Mouse (Mus musculus) adrenal gland, postnatal 25 days (tissue): Measurements from ENCODE around the gene Gfpt2. TPM values are rescaled to one million over a fixed set of nuclear protein-coding genes. Genes with fewer than 3 reads are reported as not detected.
A peak's percentile ranks its signal among the peaks of the same experiment; 100 is the strongest.

Experiments
- DNase-seq: peaks from one replicate; pipeline ENCODE4 v3.0.0; 2021; ENCODE audit warnings: mixed read lengths
- total RNA-seq: library from RNA; stranded (reverse); gene quantifications from 2 replicates; pipeline ENCODE4 v1.2.3, GENCODE M21; 2021

Gene Gfpt2
- total RNA-seq, 1 experiment from 2014 or later: 2.8 TPM

DNA sequence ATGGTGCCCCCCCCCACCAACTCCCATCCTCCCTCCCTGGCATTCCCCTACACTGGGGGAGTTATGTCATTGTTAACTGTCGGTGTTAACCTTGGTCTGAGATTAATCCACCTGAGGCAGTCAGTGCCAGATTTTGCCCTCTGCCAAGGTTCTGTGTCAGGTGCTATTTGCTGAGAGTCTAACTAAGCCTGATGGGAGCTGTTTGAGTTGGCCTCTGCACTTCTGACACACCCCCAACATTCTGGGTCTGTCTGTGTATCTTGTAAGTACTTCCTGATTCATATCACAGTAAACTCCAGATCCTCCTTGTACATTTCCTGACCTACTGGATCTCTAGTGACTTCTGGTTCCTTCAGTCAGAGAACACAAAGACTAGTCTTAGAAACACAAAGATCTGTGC, 46.7 kb downstream of the Gfpt2 start:
- no peak for DNase-seq

DNA sequence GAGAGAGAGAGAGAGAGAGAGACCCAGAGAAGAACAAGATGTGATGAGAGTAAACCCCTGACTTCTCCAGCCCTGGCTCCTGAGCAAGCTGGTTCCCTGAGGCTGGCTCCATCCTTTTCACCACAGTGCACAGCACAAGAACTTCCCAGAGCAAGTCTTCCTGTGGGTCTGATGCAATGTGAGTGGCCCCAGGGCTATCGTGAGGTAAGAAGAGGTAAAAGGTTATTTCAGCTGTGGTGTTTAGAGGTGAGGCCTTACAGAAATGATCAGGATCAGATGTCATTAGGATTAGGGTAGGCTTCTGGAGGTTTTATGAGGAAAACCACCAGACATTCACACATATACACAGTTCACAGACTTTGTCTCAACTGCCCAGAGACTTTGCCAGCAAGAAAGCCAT, 47.9 kb downstream of the Gfpt2 start:
- DNase-seq: no peak

DNA sequence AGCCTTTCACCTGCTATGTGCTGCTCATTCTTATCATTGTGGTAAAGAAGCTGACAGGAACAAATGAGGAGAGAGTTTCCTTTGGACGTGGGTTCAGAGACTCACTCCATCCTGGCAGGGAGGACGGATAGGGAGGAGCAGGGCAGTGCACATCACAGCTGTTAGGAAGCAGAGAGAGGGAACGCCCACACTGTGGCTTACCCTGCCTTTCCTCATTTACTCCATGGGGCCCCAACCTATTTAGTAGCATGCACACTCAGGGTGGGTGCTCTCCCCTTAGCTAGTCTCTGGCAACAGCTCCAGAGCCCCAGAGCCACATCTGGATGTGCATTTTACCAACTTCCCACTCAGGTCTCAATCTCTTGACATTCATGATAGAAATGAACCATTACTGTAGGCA, 48.7 kb downstream of the Gfpt2 start:
- DNase-seq: no peak

DNA sequence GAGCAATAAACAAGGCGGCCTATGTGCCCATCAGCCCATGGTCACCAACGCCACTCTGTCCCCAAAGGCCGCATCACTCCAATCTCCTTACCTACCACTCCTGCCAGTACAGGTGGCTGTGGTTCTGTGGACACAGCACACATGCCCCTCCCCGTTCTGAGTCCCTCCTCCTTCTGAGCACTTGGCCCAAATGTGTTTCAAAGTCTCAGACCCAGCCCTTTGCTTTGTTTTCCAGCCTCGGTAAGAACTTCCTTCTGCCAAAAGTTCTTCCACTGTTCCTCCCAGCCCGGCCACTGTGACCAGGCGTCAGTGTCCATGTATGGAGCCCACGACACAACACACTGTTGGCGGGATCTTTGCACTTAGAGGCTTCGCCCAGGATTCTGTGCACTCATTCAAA, 50.3 kb downstream of the Gfpt2 start:
- no peak for DNase-seq

DNA sequence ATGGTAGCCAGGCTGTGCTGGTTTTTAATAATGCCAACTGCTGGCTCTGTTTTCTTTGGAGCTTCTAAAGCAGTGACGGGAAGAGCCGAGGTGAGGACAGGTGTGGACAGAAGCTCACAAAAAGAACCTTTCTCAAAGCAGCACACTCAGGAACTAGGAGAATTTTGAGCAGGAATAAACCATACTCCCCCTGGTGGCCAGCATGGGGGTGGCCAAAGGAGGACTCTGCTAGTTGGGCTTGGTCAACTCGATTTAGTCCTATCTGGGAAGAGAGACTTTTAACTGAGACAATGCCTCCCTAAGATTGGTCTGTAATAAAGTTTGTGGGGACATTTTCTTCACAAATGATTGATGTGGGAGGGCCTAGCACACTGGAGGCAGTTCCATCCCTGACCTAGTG, 51.0 kb downstream of the Gfpt2 start:
- DNase-seq: peak; percentile 65

DNA sequence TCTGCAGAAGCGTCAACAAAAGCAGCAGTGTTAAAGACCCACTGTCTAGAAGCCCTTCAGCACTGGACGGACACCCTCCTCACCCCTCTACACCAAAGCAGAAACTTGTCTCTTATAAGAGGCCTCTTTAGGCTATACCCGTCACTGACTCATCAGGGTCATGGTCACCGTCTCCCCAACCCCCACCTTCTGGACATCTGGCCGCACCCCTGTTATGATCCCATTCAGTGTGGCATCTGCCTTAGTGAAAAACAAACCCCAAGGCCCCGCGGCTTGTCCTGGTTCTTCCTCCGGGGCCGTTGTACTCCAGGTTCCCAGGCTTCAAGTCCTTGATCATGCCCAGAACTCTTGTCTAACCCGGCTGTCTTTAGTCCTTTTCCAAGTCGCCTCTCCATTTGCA, 52.0 kb downstream of the Gfpt2 start:
- DNase-seq: peak; percentile 49

DNA sequence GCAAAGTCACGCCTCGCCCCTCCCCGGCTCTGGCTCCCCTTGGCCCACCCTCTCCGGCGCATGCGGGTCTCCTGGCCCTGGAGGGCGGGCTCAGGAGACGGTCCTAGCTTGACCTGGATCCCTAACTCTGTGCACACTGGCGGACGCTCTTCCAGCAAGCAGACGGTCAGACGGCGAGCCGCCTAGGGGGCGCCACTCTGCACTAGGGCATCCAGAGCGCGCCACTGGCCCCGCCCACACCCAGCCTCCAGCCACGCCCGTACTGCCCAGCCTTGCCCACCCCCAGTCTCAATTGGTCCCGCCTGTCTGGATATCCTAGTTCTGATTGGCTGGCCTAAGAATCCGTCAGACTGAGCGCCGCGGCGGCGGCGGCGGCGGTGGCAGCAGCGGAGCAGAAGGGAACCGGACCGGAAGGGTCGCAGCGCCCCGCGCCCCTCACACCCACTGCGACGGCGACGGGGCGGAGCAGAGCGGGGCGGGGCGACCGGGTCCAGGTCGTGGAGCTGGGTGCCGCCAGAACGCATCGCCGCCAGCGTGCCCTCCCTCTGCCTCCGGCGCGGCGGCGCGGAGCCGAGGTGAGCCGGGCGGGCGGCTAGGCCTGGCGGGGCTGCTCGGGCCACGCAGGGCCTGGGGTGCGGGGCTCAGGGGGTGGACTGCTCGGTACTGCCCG, 52.6 kb downstream of the Gfpt2 start, which contains the start of gene Mapk9:
Gene Mapk9, plus strand, starts transcription at position 351 of the 670 bp plus-strand sequence.
- DNase-seq: peak; percentile 99

DNA sequence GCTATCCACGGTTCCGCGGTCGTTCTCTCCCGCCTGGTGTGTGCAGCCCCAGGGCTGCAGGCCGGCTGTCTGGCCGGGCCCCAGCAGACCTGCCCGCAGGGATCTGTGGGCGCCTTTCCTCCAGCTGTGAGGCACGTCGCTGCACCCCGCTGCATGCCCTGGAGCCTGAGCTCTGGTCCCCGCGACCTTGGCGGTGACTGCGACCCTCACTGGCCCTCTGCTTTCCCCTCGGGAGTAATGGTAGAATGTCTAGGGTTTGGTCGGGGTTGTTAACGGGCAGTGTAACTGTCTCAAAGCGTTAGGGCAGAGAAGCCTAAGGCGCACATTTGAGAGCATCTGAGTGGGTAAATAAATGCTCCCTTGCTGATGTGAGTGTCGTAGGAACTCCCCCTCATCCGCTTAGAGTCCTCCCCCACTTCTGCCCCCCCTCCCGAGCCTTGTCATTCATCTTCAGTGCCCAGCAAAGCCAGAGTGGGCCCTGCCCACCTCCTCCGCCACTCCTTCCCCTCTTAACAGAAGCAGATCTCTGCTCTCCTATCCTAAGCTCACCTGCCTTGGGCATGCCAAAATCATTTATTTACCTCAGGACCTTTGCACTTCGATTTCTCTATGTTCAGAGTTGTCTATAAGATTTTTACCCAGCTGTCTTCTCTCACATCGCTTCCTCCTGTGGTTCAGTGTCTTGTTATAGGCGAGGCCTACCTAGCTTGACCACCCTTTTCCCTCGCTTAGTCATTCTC, 53.3 kb downstream of the Gfpt2 start:
- DNase-seq: no peak

DNA sequence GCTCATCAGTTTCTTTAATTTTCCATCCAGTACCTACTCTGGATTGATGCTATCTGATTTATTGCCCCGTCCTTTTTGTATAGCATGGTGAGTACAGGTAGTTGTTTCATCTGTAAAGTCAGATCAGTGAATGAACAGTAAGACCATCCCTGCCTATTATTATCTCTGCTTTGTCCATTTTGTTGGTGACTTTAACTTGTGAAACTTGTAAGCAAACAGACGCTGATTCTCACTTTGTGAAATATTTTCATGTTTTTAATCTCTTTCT, 53.8 kb downstream of the Gfpt2 start:
- no peak for DNase-seq

DNA sequence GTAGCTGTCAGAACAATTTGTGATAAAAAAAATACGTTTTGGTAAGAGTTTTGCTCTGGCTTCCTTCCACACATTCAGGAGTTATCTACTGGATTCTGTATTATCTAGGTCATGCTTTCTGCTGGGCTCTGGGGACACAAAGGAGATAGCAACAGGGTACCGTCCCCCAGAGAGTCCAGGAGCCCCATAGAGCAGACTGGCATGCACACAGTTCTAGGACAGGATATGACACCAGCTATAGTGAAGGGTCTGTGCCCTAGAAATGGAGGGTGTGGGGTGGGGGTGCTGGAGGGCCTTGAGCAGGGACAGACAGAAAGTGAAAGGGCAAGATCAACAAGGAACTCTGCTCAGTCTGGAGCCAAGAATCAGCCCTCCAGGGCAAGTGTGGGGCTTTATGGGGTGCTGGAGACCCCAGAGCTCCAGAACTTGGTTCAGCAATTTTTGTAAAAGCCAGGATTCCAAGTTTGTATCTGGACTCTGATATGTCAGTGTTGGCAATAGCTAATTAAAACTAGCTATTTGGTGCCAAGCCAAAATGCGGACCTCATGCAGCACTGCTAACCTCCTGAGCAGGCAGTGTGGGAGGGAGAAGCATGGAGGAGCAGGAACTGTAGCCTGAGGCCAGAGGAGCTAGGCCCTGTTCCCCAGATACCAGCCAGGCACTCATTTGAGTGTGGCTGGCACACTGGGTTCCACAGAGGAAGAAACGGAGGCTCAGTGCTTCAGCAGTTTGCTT, 54.3 kb downstream of the Gfpt2 start:
- DNase-seq: peak; percentile 7

DNA sequence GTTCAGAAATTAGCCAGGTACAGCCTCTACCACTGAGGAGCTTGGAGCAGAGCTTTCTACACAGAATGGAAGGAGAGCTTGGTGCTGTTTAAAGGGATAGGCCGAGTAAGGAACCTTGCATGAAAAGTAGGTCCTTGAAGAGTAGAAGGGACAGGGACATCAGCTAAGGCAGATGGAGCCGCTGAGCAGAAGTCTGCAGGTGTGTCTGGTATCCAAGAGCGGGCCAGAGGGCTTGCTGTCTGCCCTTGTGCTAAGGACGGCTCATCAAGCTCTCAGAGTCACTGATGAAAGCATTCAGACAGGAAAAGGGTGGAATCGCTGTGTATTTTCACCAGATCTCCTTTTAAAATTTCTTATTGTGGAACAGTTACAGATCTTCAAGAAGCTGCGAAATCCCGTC, 56.4 kb downstream of the Gfpt2 start:
- no peak for DNase-seq

DNA sequence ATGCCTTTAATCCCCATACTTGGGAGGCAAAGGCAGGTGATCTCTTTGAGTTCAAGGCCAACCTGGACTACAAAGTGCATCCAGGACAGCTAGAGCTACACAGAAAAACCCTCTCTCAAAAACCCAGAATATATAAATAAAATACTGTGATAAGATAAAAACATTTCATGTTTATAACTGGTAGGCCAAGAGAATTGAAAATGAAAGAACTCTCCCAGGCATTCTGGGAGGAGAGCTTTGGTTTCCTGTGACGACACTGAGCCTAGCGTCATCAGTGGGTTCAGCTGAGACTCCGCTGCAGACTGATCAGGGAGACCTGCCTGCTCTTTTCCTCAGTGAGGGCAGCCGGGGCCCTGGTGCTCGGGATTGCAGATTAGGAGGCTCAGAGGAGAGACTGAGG, 61.2 kb downstream of the Gfpt2 start:
- DNase-seq: no peak

DNA sequence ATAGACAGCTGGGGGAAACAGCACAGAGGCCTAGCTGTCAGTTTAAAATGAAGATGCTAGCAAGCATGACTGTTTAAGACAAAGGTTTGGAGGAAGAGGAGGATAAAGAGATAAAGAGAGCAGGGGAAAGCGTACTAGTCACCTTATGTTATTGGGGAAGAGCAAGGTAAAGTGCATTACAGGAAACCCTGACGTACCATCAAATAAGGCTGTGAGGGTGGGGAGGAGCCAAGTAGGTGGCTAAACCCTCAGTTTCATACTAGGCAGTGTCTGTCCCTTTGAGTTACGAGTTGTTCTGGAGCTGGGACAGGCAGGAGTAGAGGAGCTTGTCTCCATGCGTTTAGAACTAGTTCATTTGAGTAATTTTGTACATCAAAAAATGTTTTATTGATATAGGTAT, 67.2 kb downstream of the Gfpt2 start:
- no peak for DNase-seq

DNA sequence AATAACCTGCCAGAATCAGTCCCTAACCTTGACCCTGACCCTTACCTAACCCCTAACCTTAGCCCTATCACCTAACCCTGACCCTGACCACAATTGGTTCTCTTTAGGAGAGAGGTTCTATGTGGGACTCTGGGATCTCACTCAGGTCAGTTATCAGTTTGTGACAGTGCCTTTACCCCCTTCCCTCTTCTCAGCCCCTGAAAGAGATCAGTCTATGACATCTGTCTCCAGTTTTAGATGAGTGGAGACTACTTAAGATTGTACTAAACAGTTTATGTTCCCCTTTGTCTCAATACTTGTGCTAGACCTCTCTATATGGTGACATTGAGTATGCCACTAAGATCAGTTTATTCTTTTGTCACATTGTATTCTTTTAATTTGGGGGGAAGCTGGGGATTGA, 69.9 kb downstream of the Gfpt2 start:
- no peak for DNase-seq

DNA sequence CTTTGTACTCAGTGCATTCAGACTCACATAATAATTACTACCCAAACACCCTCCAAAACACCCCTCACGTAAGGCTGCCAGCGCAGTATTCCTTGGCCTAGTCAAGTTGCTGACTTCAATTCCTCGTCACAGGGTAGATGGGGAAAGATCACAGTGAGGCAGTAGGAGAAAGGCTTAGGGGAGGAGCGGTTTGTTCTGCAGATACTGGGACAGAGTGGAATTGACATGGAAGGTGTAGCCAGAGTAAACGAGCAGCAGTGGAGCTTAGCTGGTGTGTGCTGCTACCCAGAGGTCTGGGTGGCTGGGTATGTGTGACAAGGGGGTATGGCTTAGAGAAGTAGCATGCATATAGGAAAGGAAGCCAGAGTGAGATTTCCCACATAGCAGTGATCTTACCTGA, 73.3 kb downstream of the Gfpt2 start:
- DNase-seq: no peak

DNA sequence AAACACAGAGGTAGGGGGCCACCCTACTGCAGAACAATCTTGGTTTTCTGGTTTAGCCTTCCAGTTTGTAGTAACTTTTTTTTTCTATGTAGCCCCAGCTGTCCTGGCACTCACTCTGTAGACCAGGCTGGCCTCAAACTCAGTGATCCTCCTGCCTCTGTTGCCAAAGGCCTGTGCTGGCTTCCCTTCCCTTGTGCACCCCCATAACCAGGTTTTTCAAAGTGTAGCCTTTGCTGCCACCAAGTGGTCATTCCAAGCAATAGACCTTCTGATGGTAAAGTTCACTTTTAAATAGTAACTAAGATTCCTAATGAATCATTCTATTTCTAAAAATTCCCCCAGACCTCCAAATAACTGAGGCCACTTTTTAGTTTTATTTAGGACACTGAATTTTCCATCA, 75.8 kb downstream of the Gfpt2 start:
- DNase-seq: peak; percentile 33

DNA sequence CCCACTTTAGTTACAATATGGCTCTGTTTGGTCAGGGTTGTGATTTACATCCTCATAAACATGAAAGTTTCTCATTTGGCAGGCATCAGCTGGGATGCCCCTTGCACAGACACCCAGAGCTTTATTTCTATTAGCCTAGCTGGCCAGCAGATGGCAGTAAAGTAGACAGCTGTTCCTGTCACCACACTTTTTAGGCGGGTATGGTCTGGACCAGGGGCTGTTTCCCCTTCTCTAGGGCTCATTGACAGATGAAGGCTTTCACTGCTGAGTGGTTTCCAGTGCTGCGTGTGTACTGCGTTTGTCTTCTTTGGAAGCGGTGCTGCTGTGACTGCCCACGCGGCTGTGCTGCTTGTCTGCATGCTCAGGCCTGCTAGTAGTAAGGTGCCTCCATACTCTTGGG, 77.9 kb downstream of the Gfpt2 start:
- no peak for DNase-seq

DNA sequence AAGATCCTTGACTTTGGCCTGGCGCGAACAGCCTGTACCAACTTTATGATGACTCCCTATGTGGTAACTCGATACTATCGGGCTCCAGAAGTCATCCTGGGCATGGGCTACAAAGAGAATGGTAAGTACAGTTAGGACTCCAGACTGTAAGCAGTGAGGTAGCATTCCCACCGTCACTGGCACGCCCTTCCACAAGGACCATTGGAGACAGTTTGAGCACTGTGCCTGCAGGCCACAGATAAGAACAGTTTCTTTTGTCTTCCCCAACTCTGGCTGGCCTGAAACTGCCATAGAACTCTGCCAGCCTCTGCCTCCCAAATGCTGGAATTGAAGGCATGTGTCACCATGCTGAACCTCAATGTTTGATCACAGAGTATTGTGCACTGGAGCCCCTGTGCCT, 78.8 kb downstream of the Gfpt2 start:
- DNase-seq: no peak

DNA sequence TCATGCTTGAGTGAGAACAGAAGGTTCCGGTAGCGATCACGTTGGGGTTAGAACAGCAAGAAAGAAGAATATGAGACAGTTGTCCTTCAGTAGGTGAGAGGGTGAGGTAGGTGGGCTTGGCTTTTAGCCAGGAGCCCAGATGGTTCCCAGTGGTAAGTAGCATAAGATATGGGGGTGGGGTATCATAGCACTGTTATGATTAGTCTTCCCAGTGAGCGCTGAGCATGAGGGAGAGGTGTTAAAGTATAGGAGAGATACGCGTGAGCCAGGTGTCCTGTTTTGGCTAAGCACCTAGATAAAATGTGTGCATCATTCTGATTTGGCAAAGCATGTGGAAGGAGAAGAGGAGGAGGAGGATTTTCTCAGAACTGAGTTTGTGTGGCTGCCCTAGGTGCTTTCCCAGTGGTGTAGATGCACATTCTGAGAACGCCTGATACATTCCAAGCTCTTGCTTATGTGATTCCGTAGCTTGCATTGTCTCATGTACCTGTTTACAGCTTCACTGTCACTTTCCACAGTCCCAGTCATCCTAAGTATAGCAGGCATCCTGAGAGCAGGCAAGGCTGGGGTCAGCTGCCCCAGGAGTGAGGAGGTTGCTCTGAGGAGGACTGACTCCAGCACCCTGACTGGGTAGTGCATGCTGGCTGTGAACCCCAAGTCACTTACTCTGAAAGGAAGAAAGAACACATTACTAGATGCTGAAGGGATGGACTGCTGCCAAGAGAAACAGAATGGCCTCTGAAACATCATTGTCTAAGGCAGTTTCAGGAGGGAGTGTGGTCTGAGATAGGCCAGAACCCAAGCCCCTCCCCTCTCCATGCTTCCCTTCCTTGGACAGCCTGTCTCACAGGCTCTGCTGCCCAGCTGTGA, 83.2 kb downstream of the Gfpt2 start:
- no peak for DNase-seq

DNA sequence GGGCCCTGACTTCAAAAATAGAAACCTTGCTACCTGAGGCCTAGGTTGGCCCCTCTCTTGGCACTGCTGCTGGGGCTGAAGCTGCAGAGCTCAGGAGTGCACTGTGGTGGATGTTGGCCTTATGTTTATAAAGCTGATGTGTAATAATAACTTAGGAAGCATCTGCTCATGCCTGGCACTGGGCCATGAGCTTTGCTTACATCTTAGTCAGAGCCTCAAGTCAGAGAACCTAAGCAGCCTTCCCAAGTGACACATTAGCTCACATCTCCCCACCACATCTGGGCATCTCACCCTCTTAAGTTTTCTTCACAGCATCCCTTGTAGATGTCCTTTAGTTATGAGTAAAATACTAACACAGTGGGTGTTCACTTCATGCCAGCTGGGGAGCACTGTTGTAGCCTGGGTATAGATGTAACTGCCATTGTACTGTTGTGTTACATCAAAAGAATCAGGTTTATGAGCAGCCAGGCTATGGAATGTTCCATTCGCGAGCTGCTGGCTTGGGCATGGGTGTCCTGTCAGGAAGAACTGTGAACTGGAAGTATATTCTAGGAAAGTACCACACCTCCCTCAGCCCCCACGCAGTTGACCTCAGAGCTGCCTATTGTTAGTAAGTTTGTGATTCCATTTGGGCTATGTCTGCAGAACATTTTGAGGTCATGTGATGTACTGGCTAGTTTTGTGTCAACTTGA, 86.1 kb downstream of the Gfpt2 start:
- DNase-seq: peak; percentile 21

DNA sequence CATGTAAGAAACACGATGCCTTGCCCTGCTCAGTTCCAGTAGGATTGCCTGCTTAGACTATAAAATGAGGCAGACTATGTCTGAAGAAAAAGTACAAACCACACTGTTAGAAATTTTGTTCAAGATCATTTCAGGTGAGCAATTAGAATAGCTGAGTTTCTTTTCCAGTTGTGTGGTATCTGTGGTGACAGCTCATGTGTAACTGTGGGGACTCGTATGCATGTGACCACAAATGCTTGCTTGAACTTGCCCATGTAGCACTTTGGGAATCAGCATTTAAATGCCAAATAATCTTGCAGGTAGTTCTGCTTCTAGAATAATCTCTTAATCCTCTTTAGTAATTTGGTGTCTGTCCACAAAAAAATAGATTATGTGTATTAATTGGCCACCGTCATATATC, 89.4 kb downstream of the Gfpt2 start:
- no peak for DNase-seq
